ENCODE assay signal across 28 mouse cellular contexts in the genomic region with DNA sequence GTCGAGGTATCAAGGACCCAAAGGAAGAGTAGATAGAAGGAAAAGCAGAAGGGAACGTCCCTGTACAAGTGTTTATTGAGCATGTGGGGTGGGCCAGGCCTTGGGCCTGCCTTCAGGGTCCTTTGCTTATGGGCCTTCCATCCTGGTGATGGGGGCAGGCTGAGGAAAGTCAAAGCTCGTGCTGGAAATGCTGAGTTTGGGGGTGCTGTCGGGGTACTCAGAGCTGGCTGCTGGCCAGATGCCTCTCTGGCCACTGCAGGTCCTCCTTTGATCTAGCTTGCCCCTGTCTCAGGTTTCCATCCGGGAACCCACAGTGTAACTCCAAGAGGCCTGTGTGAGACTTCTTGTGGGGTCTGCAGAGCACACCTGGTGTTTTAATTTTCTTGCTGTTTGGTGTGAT. TPM values are rescaled to one million over a fixed set of nuclear protein-coding genes. Genes with fewer than 3 reads are reported as not detected.
A peak's percentile ranks its signal among the peaks of the same experiment; 100 is the strongest.
DNase-seq lines count a peak whose midpoint lies in the region; ATAC-seq and TF ChIP-seq lines count a peak whose summit lies in the region.
"Had no signal": no experiment of that assay in that cellular context is flagged by ENCODE, and none has a peak within 500 bp of the region (broad histone marks: within the 10 kb centered on the region; RNA-seq: fewer than 3 reads in every experiment).

No protein-coding gene starts in this region.

- 45% methylated on average over 5 of the region's 5 CpGs for WGBS in liver, embryonic 11.5 days
- 37% methylated on average over 5 of the region's 5 CpGs for WGBS in liver, embryonic 13.5 days (ENCODE audit: insufficient replicate concordance)
- WGBS in neural tube, embryonic 15.5 days, result 56% methylated on average over 5 of the region's 5 CpGs

- DNase-seq in gastrocnemius, adult 2 months, result peak; percentile 7
- no peak for DNase-seq in gastrocnemius, postnatal 14 days
- DNase-seq in liver, embryonic 11.5 days (ENCODE audit: low spot score), result no peak
- DNase-seq in liver (no peak), adipocyte (ENCODE audit: low spot score) (no peak)
- no peak for DNase-seq in liver, embryonic 13.5 days
- DNase-seq in right cerebral cortex, postnatal 4 days, result no peak
- DNase-seq: cerebellum, adult 11-12 months; gastrocnemius, postnatal 36 days; heart, postnatal 36 days; kidney, adult 2 months; kidney, postnatal 10 days had no signal

- H3K9me3 ChIP-seq in liver, embryonic 11.5 days (ENCODE audit: control insufficient read depth, low read length), result no peaks in the 10 kb centered on the region
- H3K9me3 ChIP-seq in liver, embryonic 13.5 days (replicated peaks), result no peaks in the 10 kb centered on the region
- no peaks in the 10 kb centered on the region for H3K9me3 ChIP-seq in neural tube, embryonic 15.5 days (replicated peaks)
- H3K9me3 ChIP-seq: forebrain, embryonic 10.5 days; hindbrain, embryonic 13.5 days; limb, embryonic 15.5 days had no signal

- H3K4me3 ChIP-seq in gastrocnemius, adult 2 months, result no peak overlapping the region
- peak overlapping the region; percentile 56 for H3K4me3 ChIP-seq in liver, embryonic 11.5 days (ENCODE audit: low read depth, low read length)
- peak overlapping the region; percentile 67 for H3K4me3 ChIP-seq in liver, embryonic 13.5 days (replicated peaks)
- H3K4me3 ChIP-seq in neural tube, embryonic 15.5 days (replicated peaks), result no peak overlapping the region

- H3K36me3 ChIP-seq in liver, embryonic 11.5 days (ENCODE audit: control insufficient read depth, insufficient read depth, low read length), result no peaks in the 10 kb centered on the region
- no peaks in the 10 kb centered on the region for H3K36me3 ChIP-seq in liver, embryonic 13.5 days
- no peaks in the 10 kb centered on the region for H3K36me3 ChIP-seq in neural tube, embryonic 15.5 days
- H3K36me3 ChIP-seq: forebrain, embryonic 10.5 days; hindbrain, embryonic 13.5 days; limb, embryonic 15.5 days had no signal

- 0 out of 2 replicates have a peak, but pooled peaks cover 3% of the 10 kb centered on the region for H3K27me3 ChIP-seq in liver, embryonic 11.5 days (replicated peaks; ENCODE audit: control insufficient read depth, insufficient read depth, low read length)
- H3K27me3 ChIP-seq in liver, embryonic 13.5 days, result peaks cover 5% of the 10 kb centered on the region; the same call in 1 of the 2 replicates
- peaks cover 9% of the 10 kb centered on the region for H3K27me3 ChIP-seq in neural tube, embryonic 15.5 days (replicated peaks)

- peak overlapping the region; percentile 71 for H3K9ac ChIP-seq in liver, embryonic 11.5 days (ENCODE audit: low read depth, low read length)
- H3K9ac ChIP-seq in liver, embryonic 13.5 days, result peak overlapping the region; percentile 69
- H3K9ac ChIP-seq in neural tube, embryonic 15.5 days (replicated peaks), result no peak overlapping the region
- H3K9ac ChIP-seq: limb, embryonic 15.5 days had no signal

- no peak overlapping the region for H3K27ac ChIP-seq in gastrocnemius, adult 2 months
- H3K27ac ChIP-seq in liver, embryonic 11.5 days (ENCODE audit: low read depth, low read length), result peak overlapping the region; percentile 93
- H3K27ac ChIP-seq in liver, embryonic 13.5 days, result peak overlapping the region; percentile 91
- no peak overlapping the region for H3K27ac ChIP-seq in neural tube, embryonic 15.5 days (replicated peaks)
- H3K27ac ChIP-seq: hindbrain, embryonic 13.5 days; layer of hippocampus, adult 2 months; limb, embryonic 15.5 days; macrophage had no signal

- TF ChIP-seq CTCF in gastrocnemius, adult 2 months (IDR thresholded peaks at IDR 0.05), result no peak

- peaks cover 12% of the 10 kb centered on the region for H3K4me1 ChIP-seq in liver, embryonic 11.5 days (replicated peaks; ENCODE audit: control insufficient read depth, insufficient read depth, low read length)
- peaks cover 49% of the 10 kb centered on the region for H3K4me1 ChIP-seq in liver, embryonic 13.5 days (replicated peaks)
- H3K4me1 ChIP-seq in neural tube, embryonic 15.5 days, result peaks cover 5% of the 10 kb centered on the region

- no peak for ATAC-seq in liver, embryonic 11.5 days (replicated peaks; ENCODE audit: low FRiP score)
- no peak for ATAC-seq in liver, embryonic 13.5 days (ENCODE audit: low read depth)
- no peak for ATAC-seq in neural tube, embryonic 15.5 days (ENCODE audit: low FRiP score)
- ATAC-seq: forebrain, embryonic 16.5 days; inflammation-experienced regulatory T-cells, adult 6 months; lung, postnatal 0 days had no signal

- intact Hi-C loops in gastrocnemius, adult 2 months (cut with DNase I), result no loop called here
- intact Hi-C loops in gastrocnemius, postnatal 14 days (cut with DNase I; ENCODE audit: low total_unique reads), result no loop called here

- H3K4me2 ChIP-seq in liver, embryonic 11.5 days, result peak overlapping the region; percentile 73
- H3K4me2 ChIP-seq in liver, embryonic 13.5 days, result peak overlapping the region; percentile 86
- H3K4me2 ChIP-seq in neural tube, embryonic 15.5 days, result no peak overlapping the region

RNA-seq across cellular contexts. Expression of gene Prss50, which starts 0.8 kb away (rescaled TPM):
- not detected for total RNA-seq in gastrocnemius, adult 2 months (2021)
- total RNA-seq in gastrocnemius, postnatal 14 days (2021), result not detected
- 43.0 and 51.7 TPM in 2 replicates for polyA plus RNA-seq in liver, embryonic 11.5 days (2014; fragmentation: Nextera tagmentation; extraction: Ambion mirVana)
- polyA plus RNA-seq in liver, embryonic 13.5 days (2015; fragmentation: Nextera tagmentation; extraction: Ambion mirVana), result 16.6 and 21.0 TPM in 2 replicates
- 0.59 and 0.75 TPM in 2 replicates for polyA plus RNA-seq in neural tube, embryonic 15.5 days (2015; fragmentation: Nextera tagmentation; extraction: Ambion mirVana)
- total RNA-seq: adrenal gland, adult 18-20 months; gastrocnemius, postnatal 36 days; heart, postnatal 36 days; neutrophil, adult 5-6 weeks had no signal
- polyA plus RNA-seq: heart, embryonic 14.5 days; inflammation-experienced regulatory T-cells, adult 6 months; kidney, adult 2 months; macrophage had no signal

RNA-seq across cellular contexts. Expression of gene Prss46, which starts 14.2 kb away (rescaled TPM):
- total RNA-seq in gastrocnemius, adult 2 months (2021), result not detected
- total RNA-seq in gastrocnemius, postnatal 14 days (2021), result not detected
- not detected in 2 replicates for polyA plus RNA-seq in liver, embryonic 11.5 days (2014; fragmentation: Nextera tagmentation; extraction: Ambion mirVana)
- polyA plus RNA-seq in liver, embryonic 13.5 days (2015; fragmentation: Nextera tagmentation; extraction: Ambion mirVana), result not detected in 2 replicates
- not detected in 2 replicates for polyA plus RNA-seq in neural tube, embryonic 15.5 days (2015; fragmentation: Nextera tagmentation; extraction: Ambion mirVana)
- total RNA-seq: adrenal gland, adult 18-20 months; adrenal gland, postnatal 4 days; gastrocnemius, postnatal 36 days; heart, postnatal 36 days; layer of hippocampus, adult 2 months; neutrophil, adult 5-6 weeks had no signal
- polyA plus RNA-seq: cortical plate, adult 2 months; embryonic facial prominence, embryonic 11.5 days; forebrain, embryonic 10.5 days; forebrain, embryonic 16.5 days; heart, embryonic 14.5 days; hindbrain, embryonic 13.5 days; inflammation-experienced regulatory T-cells, adult 6 months; kidney, adult 2 months; limb, embryonic 15.5 days; lung, postnatal 0 days; thymus, postnatal 0 days had no signal

RNA-seq across cellular contexts. Expression of gene Als2cl, which starts 21.1 kb away (rescaled TPM):
- 1 to 10 TPM; 3.7 to 7.5 TPM for total RNA-seq in gastrocnemius, adult 2 months (2021)
- 1 to 10 TPM; 4.0 to 9.5 TPM for total RNA-seq in gastrocnemius, postnatal 14 days (2021)
- 2.5 and 3.6 TPM in 2 replicates for polyA plus RNA-seq in liver, embryonic 11.5 days (2014; fragmentation: Nextera tagmentation; extraction: Ambion mirVana)
- polyA plus RNA-seq in liver, embryonic 13.5 days (2015; fragmentation: Nextera tagmentation; extraction: Ambion mirVana), result 1.6 and 1.7 TPM in 2 replicates
- polyA plus RNA-seq in neural tube, embryonic 15.5 days (2015; fragmentation: Nextera tagmentation; extraction: Ambion mirVana), result 3.2 TPM in 2 replicates

RNA-seq across cellular contexts. Expression of gene Tmie, which starts 21.4 kb away (rescaled TPM):
- under 1 TPM; 0.41 to 0.70 TPM for total RNA-seq in gastrocnemius, adult 2 months (2021)
- under 1 TPM; 0.55 to 0.62 TPM for total RNA-seq in gastrocnemius, postnatal 14 days (2021)
- 0.96 and 1.5 TPM in 2 replicates for polyA plus RNA-seq in liver, embryonic 11.5 days (2014; fragmentation: Nextera tagmentation; extraction: Ambion mirVana)
- 1.3 and 1.6 TPM in 2 replicates for polyA plus RNA-seq in liver, embryonic 13.5 days (2015; fragmentation: Nextera tagmentation; extraction: Ambion mirVana)
- 5.9 and 7.2 TPM in 2 replicates for polyA plus RNA-seq in neural tube, embryonic 15.5 days (2015; fragmentation: Nextera tagmentation; extraction: Ambion mirVana)

RNA-seq across cellular contexts. Expression of gene Prss45, which starts 24.1 kb away (rescaled TPM):
- total RNA-seq in gastrocnemius, adult 2 months (2021), result not detected
- not detected for total RNA-seq in gastrocnemius, postnatal 14 days (2021)
- not detected in 2 replicates for polyA plus RNA-seq in liver, embryonic 11.5 days (2014; fragmentation: Nextera tagmentation; extraction: Ambion mirVana)
- not detected in 2 replicates for polyA plus RNA-seq in liver, embryonic 13.5 days (2015; fragmentation: Nextera tagmentation; extraction: Ambion mirVana)
- not detected in 2 replicates for polyA plus RNA-seq in neural tube, embryonic 15.5 days (2015; fragmentation: Nextera tagmentation; extraction: Ambion mirVana)
- total RNA-seq: adrenal gland, adult 18-20 months; adrenal gland, postnatal 4 days; gastrocnemius, postnatal 36 days; heart, postnatal 36 days; neutrophil, adult 5-6 weeks had no signal
- polyA plus RNA-seq: embryonic facial prominence, embryonic 11.5 days; forebrain, embryonic 10.5 days; forebrain, embryonic 16.5 days; heart, embryonic 14.5 days; hindbrain, embryonic 13.5 days; inflammation-experienced regulatory T-cells, adult 6 months; kidney, adult 2 months; limb, embryonic 15.5 days; lung, postnatal 0 days; macrophage; thymus, postnatal 0 days had no signal

Comparison
In these comparisons a context has a peak if more than half of its experiments do, and no peak if none do; other contexts are left out.
1. H3K27ac ChIP-seq: peak in liver, embryonic 11.5 days (single experiment) and liver, embryonic 13.5 days (single experiment); none in gastrocnemius, adult 2 months (single experiment) and neural tube, embryonic 15.5 days (single experiment).
2. H3K4me3 ChIP-seq: peak in liver, embryonic 11.5 days (single experiment) and liver, embryonic 13.5 days (single experiment); none in gastrocnemius, adult 2 months (single experiment) and neural tube, embryonic 15.5 days (single experiment).
3. RNA of gene Prss50, which starts 0.8 kb away (polyA plus RNA-seq): 43.0 to 51.7 TPM in liver, embryonic 11.5 days and 16.6 to 21.0 TPM in liver, embryonic 13.5 days; 0.59 to 0.75 TPM in neural tube, embryonic 15.5 days; every median in the first group is over 10 times any median in the second.